Mouse (Mus musculus): ENCODE measurements around the gene Gm4763. TPM values are rescaled to one million over a fixed set of nuclear protein-coding genes. Genes with fewer than 3 reads are reported as not detected.
"Not testable (repeated sequence)": the region's sequence is repeated elsewhere in the genome, so short reads cannot be mapped to it uniquely, and the experiment has no call there.

The Gm4763 gene
- not detected for total RNA-seq (2022)

DNA sequence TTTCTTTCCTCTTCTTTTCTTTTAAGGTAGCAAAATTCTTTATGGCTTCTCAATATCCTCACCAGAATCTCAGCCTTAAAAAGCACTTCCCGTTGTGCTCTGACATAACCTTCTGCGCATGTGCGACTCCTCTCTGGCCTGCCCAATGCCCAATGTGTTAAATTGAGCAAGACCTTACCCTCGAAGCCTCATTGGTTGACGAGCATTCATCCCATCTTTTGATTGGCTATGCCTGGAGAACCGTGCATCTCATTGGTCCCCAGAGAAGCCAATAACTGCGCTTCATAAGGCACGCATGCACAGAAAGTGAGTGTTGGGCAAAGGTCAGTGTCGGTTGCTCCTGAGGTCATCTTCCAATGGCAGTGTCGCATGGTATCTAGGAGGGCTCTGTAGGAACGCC, at the start of gene Gm4763:
Gene Gm4763 (minus strand): TSS at position 101 of the 400 bp plus-strand sequence.
- DNase-seq, result not testable (repeated sequence)

DNA sequence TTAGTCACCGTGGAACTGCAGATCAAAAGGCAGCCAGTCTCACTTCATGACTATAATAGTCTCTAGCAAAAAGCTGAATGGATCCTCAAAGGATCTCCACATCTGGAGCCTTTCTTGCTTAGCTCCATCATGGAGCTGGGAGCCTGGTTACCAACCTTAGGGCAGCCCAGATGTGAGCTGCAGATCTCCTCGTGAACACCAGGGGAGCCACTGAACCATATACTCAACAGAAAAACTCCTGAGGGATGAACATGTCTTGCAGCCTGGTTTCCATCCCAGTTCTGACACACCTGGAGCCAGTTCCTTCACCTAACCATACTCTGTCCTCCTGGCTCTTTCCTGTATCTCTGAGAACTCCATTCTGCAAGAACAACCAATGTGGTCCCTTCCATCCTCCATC, 49.4 kb upstream of the Gm4763 start:
- DNase-seq, result no peak

DNA sequence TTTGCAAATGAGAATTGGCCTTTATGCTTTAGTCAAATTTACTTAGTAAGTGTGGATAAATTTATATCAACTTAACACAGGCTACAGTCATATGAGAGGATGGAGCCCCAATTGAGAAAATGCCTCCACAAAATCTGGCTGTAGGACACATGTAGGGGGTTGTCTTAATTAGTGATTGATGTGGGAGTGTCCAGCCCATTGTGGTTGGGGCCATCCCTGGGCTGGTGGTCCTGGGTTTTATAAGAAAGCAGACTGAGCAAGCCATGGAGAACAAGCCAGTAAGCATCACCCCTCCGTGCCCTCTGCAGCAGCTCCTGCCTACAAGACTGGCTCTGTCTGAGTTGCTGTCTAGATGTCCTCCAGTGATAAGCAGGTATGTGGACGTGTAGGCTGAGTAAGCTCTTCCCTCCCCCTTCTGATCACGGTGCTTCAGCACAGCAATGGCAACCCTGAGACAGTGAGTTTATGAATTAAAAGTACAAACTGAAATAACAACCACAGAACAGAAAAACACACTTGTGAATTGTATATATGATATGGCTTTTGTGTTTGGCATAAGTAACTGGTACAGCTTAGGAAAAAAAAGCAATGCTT, 47.3 kb upstream of the Gm4763 start:
- no peak for DNase-seq

- DNase-seq, result no peak
These were observed 44.7 kb upstream of the Gm4763 start for GRCm38 (mm10) chr7:24771361-24771760.

- no peak for DNase-seq
These were observed 35.9 kb upstream of the Gm4763 start for GRCm38 (mm10) chr7:24762574-24762973.

DNA sequence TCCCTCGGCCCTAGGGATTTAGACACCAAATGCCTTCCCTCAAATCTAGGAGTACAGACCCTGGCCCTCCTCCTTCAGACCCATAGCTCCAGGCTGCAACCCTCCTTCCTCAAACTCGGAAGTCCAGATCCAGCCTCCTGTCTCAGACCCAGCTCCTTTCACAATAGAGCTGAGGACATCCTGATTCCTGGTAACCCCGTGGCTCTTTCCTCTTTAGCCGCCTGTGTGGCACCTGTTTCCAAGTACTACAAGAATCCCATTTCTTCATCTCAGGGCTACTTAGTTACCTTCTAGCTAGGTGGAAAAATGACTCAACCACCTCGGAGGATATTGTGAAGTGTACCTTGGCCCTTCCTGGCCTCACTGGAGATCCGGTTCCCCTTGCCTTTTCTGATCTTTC, 34.5 kb upstream of the Gm4763 start:
- no peak for DNase-seq

GRCm38 (mm10) chr7:24760211-24760610, 33.5 kb upstream of the Gm4763 start, which contains the start of gene Cd177:
Cd177 (minus strand) TSS chr7:24760311.
- no peak for DNase-seq

DNA sequence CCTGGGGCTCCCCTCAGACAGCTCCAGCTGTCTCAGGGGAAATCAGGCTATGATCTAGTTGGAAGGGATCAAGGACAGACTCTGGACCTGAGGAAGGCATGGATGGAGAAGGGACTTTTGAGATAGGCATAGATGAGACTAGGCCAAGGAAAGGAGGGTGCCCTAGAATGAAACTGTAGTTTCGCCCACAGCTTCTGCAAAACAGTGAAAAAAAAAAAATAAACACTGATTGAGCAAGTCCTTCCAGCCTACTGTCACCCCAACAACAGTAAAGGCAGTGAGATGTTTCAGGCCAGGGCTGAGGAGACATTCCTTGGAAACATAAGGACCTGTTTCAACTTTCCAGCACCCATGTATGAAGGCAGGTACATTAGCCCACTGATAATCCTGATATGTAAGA, 31.8 kb upstream of the Gm4763 start:
- no peak for DNase-seq

- no peak for DNase-seq
These were observed 26.8 kb upstream of the Gm4763 start for GRCm38 (mm10) chr7:24753476-24753875.

- no peak for DNase-seq
These were observed 24.9 kb upstream of the Gm4763 start for GRCm38 (mm10) chr7:24751610-24752009.

DNA sequence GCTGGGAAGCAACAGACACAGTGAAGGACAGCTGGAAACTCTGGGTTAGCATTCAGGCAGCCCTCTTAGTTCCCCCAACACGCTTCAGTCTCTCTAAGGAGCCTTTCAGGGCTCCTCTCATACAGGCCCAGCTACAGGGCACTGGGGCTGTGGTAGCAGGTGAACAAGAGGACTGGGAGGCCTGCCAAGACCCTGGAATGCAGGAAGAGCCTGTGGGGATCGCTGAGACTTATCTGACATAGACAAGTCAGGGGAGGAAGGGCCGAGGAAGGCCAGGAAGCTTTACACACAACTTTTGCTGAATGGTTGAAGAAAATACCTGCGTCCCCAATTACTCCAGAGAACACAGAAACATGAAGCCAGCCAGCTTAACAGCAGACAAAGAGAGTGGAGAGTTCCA, 24.0 kb upstream of the Gm4763 start:
- no peak for DNase-seq

DNA sequence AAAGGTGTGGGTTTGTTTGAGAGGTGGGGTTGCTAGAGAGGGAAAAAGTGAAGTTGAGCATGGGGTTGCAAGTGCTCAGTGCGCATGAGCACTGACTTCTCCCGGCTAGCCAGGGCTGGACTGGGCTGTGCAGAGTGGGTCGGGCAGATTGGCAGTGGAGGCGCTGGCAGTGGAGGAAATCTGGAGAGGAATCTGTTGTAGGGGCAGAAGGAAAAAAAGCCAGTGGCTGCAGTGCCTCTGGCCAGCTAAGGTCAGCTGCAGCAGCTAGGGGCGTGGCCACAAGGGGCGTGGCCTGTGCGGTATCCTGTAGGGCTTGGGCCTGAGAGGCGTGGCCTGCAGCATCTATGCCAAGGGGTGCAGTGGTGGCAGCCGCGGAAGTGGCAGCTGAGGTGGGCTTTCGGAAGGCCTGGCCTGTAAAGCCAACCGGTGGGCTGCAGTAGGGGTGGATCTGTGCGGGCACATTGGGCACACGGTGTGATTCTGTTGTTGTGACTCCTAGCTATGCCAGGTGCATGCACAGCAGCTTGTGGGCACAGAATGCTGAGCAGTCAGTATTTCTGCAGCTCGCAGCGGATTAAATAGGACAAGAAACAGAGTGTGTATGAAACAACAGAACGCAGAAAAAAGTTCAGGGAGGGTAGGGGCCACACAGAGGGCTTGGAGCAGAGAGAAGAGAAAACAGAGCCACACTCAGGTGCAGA, 9.4 kb upstream of the Gm4763 start:
- peak; percentile 3 for DNase-seq

DNA sequence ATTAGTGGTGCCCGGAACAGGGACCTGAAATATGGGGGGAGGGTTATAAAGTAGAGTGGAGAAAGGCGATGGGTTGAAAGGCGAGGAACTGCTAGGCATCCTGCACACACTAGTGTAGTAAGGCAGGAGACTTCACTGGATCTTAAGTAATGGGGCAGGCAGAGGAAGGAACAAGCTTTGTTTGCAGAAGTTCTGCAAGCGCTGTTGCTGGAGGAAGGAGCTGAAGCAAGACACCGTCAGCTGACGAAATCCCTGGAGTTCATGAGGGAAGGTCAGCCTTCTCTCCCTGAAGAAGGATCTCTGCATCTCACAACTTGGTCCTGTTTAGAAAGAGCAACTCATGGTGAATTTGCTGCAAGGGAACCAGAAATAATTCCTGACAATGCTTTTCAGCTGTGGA, 11.7 kb downstream of the Gm4763 start:
- no peak for DNase-seq

DNA sequence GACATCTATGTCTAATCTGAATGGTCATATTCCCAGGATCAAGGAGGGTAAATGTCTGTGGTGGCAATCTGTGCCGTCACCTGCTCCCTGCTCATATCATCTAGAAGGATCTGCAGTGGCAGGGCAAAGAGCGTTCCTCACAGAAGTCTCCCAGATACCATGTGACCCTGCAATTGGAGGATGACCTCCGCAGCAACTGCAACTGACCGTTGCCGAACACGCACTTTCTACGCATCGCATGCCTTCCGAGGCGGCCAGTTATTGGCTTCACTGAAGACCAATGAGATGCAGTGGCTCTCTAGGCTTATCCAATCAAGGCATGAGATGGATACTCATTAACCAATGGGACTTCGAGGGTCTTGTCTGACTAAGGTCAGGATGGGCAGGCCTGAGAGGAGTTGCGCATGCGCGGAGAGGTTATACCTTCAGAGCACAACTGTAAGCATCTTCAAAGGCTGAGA, 17.8 kb downstream of the Gm4763 start, which contains the start of gene BC049730:
Gene BC049730 (plus strand): TSS at position 411 of the 461 bp plus-strand sequence.
- DNase-seq, result no peak

GRCm38 (mm10) chr7:24702841-24703240, 23.9 kb downstream of the Gm4763 start:
- DNase-seq, result not testable (repeated sequence)

DNA sequence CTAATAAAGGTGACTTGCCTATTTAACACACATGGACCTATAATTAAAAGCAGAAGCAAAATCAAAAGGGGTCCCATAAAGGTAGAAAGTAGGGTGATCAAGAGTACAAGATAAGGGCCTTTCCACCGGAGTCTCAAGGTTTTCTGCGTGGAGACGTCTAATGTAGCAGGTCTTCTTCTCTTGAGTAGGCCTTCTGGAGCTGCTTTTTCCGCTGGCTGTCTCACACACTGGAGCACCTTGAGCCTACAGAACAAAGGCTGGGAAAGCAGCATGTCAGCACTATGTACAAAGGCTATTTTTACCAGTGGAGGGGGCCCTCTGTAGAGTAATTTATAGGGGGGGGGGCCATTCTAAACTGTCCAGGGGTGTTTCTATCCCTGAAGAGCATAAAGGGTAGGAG, 28.8 kb downstream of the Gm4763 start:
- DNase-seq, result not testable (repeated sequence)

DNA sequence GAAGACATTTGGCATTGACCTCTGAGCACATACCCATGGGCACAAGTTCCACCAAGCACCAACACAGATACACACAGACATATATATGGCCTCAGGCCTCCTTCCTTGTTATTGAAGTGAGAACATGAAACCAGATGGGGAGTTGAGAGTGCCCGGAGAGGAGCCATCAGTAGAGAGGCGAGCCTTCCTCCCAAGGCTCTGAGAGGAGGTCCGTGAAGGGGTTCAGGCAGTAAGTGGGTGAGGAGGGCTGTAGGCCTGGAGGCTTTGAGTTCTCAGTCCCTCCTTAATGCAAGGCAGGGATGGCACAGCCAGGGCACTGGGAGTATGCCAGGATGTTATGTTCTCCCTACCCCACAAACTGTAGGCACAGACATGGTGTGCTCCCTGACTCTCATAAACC, 34.0 kb downstream of the Gm4763 start:
- not testable (repeated sequence) for DNase-seq

DNA sequence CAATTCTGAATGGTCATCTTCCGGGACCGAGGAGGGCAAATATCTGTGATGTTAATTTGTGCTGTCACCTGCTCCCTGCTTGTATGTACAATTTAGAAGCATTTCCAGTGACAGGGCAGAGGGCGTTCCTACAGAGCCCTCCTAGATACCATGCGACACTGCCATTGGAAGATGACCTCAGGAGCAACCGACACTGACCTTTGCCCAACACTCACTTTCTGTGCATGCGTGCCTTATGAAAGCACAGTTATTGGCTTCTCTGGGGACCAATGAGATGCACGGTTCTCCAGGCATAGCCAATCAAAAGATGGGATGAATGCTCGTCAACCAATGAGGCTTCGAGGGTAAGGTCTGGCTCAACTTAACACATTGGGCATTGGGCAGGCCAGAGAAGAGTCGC, 39.2 kb downstream of the Gm4763 start:
- DNase-seq, result not testable (repeated sequence)

DNA sequence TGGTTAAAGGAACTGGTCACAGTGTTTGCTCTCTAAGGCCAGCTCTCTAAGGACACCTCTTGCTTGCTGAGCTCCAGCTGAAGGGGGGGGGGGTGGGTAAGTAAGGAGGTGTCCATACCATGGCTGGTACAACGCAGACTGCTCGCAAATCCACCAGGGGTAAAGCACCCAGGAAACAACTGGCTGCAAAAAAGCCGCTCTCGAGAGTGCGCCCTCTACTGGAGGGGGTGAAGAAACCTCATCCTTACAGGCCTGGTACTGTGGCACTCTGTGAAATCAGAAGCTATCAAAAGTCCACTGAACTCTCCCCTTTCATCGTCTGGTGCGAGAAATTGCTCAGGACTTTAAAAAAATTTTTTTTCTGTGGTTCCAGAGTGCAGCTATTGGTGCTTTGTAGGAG, 42.6 kb downstream of the Gm4763 start:
- not testable (repeated sequence) for DNase-seq

DNA sequence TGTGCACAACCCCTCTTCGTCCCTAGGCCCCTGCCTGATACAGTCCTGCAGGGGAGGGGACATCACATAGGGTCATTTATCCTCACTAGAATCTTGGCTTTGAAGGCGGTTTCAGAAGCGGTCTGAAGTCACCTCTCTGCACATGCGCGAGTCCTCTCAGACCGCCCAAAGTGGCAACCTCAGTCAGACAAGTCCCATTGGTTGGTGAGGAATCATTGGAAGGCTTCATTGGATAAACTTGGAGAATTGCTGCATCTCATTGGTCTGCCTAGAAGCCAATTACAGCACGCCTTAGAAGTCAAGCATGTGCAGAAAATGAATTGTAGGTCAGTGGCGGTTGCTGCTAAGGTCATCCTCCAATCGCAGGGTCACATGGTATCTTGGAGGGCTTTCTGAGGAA, 50.1 kb downstream of the Gm4763 start, which contains the start of gene Tex101:
Gene Tex101 (minus strand): TSS at position 101 of the 400 bp plus-strand sequence.
- DNase-seq, result no peak

DNA sequence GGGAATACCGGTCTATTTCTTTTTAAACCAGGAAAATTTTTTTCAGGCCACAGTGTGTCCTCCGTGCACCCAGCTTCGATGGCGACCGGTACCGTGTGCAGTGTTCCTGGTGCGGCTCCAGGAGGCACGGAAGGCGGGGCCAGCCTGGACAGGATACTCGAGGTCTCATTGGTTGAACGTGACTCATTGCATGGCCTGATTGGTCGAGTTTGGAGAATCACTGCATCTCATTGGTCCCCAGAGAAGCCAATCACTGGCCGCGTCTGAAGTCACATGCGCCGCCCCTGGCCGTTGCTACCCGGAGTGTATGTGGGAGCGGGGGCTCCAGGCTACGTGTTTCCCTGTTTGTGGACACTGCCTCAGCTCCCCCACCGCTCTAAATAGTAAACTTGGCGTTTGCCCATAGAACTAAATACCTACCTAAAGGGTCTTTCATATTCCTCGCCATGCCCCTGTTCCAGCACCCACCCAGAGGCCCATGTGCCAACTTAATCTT, 54.7 kb downstream of the Gm4763 start:
- no peak for DNase-seq

Measured in adrenal gland, adult 8-10 months (tissue).